Mouse (Mus musculus) C2C12 (cell line): Measurements from ENCODE around the gene Gabra5.

Source experiments
- CEBPB ChIP-seq: IDR thresholded peaks from one replicate; pipeline ENCODE4 v1.6.1; 2011; ENCODE audit warnings: low read depth, mild to moderate bottlenecking, control low read depth, moderate library complexity
- CTCF ChIP-seq: IDR thresholded peaks from one replicate; pipeline ENCODE4 v1.5.1; 2011; ENCODE audit not compliant: control insufficient read depth, insufficient read depth, insufficient read length
- MAX ChIP-seq: IDR thresholded peaks from one replicate; pipeline ENCODE4 v1.6.1; 2011; ENCODE audit warnings: mild to moderate bottlenecking, control low read depth
- MYOD1 ChIP-seq: IDR thresholded peaks from one replicate; pipeline ENCODE4 v1.6.1; 2011; ENCODE audit warnings: low read depth; ENCODE audit not compliant: control insufficient read depth, insufficient read length
- MYOG ChIP-seq: IDR thresholded peaks from one replicate; pipeline ENCODE4 v1.6.1; 2011; ENCODE audit not compliant: control insufficient read depth, insufficient read length; ENCODE audit errors: extremely low read depth
- USF1 ChIP-seq: IDR thresholded peaks from one replicate; pipeline ENCODE4 v1.6.1; 2011; ENCODE audit warnings: low read depth, mild to moderate bottlenecking, control low read depth, moderate library complexity

GRCm38 (mm10) chr7:57393551-57393950, 116.3 kb downstream of the Gabra5 start:
- no peak for TF ChIP-seq CTCF
- TF ChIP-seq MAX: no peak
- TF ChIP-seq MYOD1: no peak
- TF ChIP-seq USF1: no peak
- TF ChIP-seq MYOG: no peak
- no peak for TF ChIP-seq CEBPB
